Mouse (Mus musculus) bone marrow, adult 2 months (tissue): ENCODE data around the gene Atp11a. TPM values are rescaled to one million over a fixed set of nuclear protein-coding genes. Genes with fewer than 3 reads are reported as not detected.

Experiments
- H3K27ac ChIP-seq: fragments of 200-500 bp; 2 replicates; pipeline ENCODE4 v1.5.1; 2012; ENCODE audit warnings: low read depth, mild to moderate bottlenecking, control low read depth, inconsistent platforms, low read length; ENCODE audit not compliant: control insufficient read depth, poor library complexity, insufficient read depth
- H3K4me1 ChIP-seq: fragments of 200-500 bp; 2 replicates; pipeline ENCODE4 v1.6.1; 2011; ENCODE audit warnings: low read length; ENCODE audit not compliant: control insufficient read depth, insufficient read depth
- H3K4me3 ChIP-seq: fragments of 200-500 bp; replicated peaks from 2 replicates; pipeline ENCODE3; 2011; ENCODE audit warnings: mild to moderate bottlenecking, low read depth, low read length, control low read depth; ENCODE audit not compliant: control insufficient read depth
- CTCF ChIP-seq: fragments of 200-500 bp; IDR thresholded peaks from 2 replicates; pipeline ENCODE4 v1.5.1; 2011; ENCODE audit warnings: low read length, control low read depth; ENCODE audit not compliant: control insufficient read depth, insufficient read depth
- POLR2A ChIP-seq: fragments of 200-500 bp; IDR thresholded peaks from 2 replicates; pipeline ENCODE4 v1.6.1; 2011; ENCODE audit warnings: low read depth, mild to moderate bottlenecking, control low read depth, low read length, borderline replicate concordance; ENCODE audit not compliant: control insufficient read depth
- WGBS: fragments of 180-500 bp; shearing (Covaris S2); methylation state at CpG from one replicate; pipeline ENCODE4 v1.1.7; 2018; 5-methylcytosine and 5-hydroxymethylcytosine counted together
- polyA plus RNA-seq: library from polyadenylated mRNA; stranded (reverse); fragments of >200 nt; gene quantifications from 2 replicates; pipeline ENCODE4 v1.2.4, GENCODE M21; 2011; ENCODE audit warnings: low replicate concordance; ENCODE audit not compliant: missing spikeins, insufficient read depth, insufficient read length

Atp11a gene
- polyA plus RNA-seq, 1 experiment = 28.4 TPM

DNA sequence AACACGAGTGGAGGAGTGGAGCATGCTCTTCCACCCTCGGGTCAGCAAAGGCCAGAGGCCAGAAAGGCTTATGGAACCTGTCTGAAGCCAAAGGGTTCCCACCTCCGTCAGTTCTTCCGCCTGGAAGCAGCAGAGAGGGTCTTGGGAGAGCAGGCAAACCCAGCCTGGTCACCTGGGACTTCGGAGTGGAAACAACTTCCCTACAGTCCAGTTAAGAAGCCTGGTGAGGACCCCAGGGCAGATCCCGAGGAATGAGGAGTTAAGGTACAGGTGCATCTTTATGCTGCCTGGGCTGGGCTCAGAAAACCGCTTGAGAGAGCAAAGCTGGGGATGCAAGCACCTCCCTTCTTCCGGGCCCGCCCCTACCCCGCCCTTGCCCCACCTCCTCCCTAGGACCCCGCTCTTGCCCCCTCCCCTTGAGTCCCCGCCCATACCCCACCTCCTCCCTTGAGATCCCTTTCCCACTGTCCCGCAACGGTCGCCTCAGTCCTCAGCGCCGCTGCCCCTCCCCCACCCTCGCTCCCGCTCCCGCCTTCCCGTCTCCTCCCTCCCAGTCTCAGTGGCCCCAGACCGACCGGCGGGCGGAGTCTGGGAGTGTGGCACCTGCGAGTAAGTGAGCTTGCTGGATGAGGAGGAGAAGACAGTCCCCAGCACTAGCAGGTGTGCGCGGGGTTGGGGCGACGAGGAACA, 116.7 kb downstream of the Atp11a start, which contains the start of gene Mcf2l:
Gene Mcf2l (plus strand): TSS at position 450 of the 690 bp plus-strand sequence.
- peak within 1 kb of the TSS; percentile 65 for H3K4me3 ChIP-seq
- H3K27ac ChIP-seq = no peak within 1 kb of the TSS
- TF ChIP-seq POLR2A = no peak
- no peak for TF ChIP-seq CTCF
- 1% methylated on average over 30 of the region's 30 CpGs for WGBS
- H3K4me1 ChIP-seq = no peaks in the 10 kb centered on the region; the same call in 1 of the 2 replicates

DNA sequence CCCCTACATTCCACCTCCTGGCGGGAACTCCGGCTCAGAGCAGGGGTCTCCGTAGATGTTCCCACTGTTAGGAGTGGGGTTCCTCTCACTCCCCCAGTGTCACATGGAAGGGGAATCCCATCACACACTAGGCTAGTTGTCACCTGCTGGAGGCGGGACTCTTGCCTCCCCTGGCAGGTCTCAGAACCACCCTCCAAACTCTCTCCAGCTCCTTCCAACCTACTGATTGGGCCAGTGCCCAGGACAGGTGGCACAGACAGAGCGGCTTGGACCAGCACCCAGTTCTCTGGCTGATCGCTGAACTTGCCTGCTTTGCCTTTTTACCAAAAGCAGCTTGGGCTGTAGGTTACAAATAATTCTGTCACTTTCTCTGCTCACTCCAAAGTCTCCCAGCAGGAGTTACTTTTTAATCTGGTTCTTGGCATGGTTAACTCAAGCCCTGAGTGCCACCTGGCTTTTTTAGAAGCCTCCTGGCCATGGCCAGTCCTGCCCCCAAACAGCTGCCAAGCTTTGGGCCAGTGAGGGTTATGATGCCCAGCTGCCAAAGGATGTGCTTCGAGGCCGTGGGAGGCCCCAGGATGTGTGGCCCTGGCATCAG, 117.5 kb downstream of the Atp11a start:
- H3K27ac ChIP-seq = no peak overlapping the region
- no peak for TF ChIP-seq POLR2A
- TF ChIP-seq CTCF = no peak
- WGBS = 48% methylated on average over 8 of the region's 8 CpGs
- H3K4me3 ChIP-seq = no peak overlapping the region
- no peaks in the 10 kb centered on the region; the same call in 1 of the 2 replicates for H3K4me1 ChIP-seq

DNA sequence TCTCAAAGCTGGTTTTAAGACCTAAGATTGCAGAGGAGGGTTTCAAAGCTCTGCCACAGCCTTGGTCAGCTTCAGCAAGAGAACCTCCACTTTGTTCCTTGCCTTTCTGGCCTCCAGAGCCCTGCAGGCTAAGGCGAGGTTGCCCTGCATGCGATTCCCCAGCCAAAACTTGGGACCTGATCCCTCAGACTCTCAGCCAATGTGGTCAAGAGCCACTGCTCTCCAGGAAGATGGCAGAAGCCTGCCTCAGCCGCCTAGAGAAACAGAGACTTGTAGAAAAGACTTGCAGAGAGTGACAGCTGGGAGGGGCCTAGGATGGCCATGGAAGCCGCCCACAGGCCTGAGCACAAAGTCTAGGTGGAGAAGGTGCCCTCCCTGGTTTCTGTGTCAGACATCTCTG, 118.2 kb downstream of the Atp11a start:
- Histone ChIP-seq H3K4me1 (no peaks in the 10 kb centered on the region; the same call in 1 of the 2 replicates), H3K4me3 (no peak overlapping the region), H3K27ac (no peak overlapping the region)
- no peak for TF ChIP-seq POLR2A
- TF ChIP-seq CTCF = no peak
- WGBS = 78% methylated on average over 4 of the region's 4 CpGs

GRCm38 (mm10) chr8:12877126-12877525, 120.3 kb downstream of the Atp11a start:
- 41% methylated on average over 6 of the region's 6 CpGs for WGBS
- Histone ChIP-seq H3K4me1 (no peaks in the 10 kb centered on the region; the same call in 1 of the 2 replicates), H3K27ac (peak overlapping the region; percentile 23; the same call in 1 of the 2 replicates), H3K4me3 (no peak overlapping the region)
- TF ChIP-seq POLR2A (no peak), CTCF (no peak)

DNA sequence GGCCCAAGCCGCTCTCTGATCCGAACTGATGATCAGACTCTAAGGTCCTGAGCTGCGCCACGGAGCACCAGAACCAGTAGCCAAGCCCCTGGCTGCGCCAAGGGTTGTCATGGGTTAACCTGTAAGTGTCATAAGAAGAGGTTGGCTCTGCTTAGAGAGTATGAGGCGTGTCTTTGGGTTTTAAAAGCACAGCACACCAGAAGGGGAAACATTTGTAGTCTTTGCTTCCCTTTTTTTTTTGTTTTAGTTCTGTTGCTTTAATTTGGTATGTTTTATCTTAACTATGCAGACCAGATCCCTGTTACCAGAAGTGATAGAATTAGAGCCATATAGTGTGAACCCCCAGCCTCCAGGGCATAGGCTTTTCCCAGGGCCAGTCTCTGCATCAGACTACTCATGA, 123.3 kb downstream of the Atp11a start:
- 46% methylated on average over 6 of the region's 6 CpGs for WGBS
- H3K4me1 ChIP-seq = no peaks in the 10 kb centered on the region; the same call in 1 of the 2 replicates
- TF ChIP-seq CTCF = no peak
- no peak for TF ChIP-seq POLR2A
- H3K4me3 ChIP-seq = no peak overlapping the region
- H3K27ac ChIP-seq = no peak overlapping the region

DNA sequence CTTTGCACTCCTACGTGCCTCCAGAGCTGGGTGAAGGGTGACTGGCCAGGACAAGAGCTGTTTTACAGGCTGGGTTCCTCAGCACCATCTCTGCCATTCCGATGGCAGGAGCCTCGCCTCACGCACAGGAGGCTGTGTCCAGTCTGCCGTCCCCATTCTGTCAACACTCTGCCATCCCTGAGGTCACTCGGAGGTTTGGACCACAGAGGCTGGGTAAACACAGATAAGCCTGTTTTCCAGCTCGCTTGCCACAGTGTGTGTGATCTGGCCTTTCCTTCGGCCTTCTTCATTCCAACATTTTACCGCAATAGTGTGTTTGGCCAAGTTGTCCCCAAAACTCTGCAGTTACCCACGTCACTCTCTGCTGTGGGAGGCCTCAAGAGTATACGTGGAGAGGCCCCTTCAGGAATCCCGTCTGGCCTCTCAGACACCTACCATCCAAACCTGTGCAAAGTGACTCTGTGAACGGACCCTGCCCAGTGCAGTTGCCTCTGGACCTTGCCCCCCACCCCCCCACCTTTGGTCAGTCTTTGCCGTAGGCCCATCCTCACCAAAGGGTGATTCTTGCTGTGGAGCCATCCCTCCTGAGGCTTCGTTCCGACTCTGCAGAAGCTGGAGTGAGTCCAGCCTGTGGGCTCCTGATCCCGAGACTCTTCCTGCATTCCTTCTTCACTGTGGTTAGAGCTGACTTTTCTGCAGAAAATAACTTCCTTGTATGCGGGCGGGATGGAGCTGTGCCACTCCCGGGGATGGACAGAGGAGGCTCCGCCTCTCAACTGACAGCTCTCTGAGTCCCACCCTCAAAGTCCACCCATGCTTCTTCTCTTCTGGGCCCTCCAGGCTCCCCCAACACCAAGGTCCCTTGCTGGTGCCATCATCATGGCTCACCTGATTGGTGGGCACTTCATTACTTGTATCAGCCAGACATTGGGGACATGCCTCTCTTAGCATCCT, 126.5 kb downstream of the Atp11a start:
- Histone ChIP-seq H3K27ac (no peak overlapping the region), H3K4me1 (no peaks in the 10 kb centered on the region), H3K4me3 (no peak overlapping the region)
- 82% methylated on average over 21 of the region's 21 CpGs for WGBS
- TF ChIP-seq CTCF (no peak), POLR2A (no peak)

- no peak for TF ChIP-seq CTCF
- H3K4me1 ChIP-seq = no peaks in the 10 kb centered on the region
- 86% methylated on average over 16 of the region's 16 CpGs for WGBS
- no peak overlapping the region for H3K4me3 ChIP-seq
- H3K27ac ChIP-seq = no peak overlapping the region
Observed at GRCm38 (mm10) chr8:12887772-12888435, 131.1 kb downstream of the Atp11a start.
